Mouse (Mus musculus) macrophage (primary cell): ENCODE data around the gene Nkx1-2. TPM values are rescaled to one million over a fixed set of nuclear protein-coding genes. Genes with fewer than 3 reads are reported as not detected.

Source experiments
- H3K27ac ChIP-seq: fragments of 350-480 bp; formaldehyde crosslinking; 2 replicates; pipeline ENCODE4 v1.9.0; 2021
- H3K36me3 ChIP-seq: fragments of 350-480 bp; formaldehyde crosslinking; 2 replicates; pipeline ENCODE4 v1.9.0; 2021; ENCODE audit errors: inconsistent target
- H3K4me3 ChIP-seq: fragments of 350-480 bp; formaldehyde crosslinking; 2 replicates; pipeline ENCODE4 v1.9.0; 2021; ENCODE audit errors: inconsistent target
- H3K79me2 ChIP-seq: fragments of 350-480 bp; formaldehyde crosslinking; 2 replicates; pipeline ENCODE4 v1.9.0; 2021; ENCODE audit errors: inconsistent target
- WGBS: methylation state at CpG from one replicate; pipeline ENCODE4 v1.1.7; 2026; ENCODE audit warnings: inconsistent platforms; ENCODE audit not compliant: missing documents; 5-methylcytosine and 5-hydroxymethylcytosine counted together
- polyA plus RNA-seq: library from polyadenylated mRNA; stranded (reverse); fragments of 250-400 nt; gene quantifications from 3 replicates; pipeline ENCODE4 v1.2.4, GENCODE M21; 2018; ENCODE audit warnings: inconsistent platforms

Nkx1-2 gene
- polyA plus RNA-seq, 1 experiment from 2014 or later: not detected

- H3K27ac ChIP-seq: no peak overlapping the region
- 93% methylated on average over 5 of the region's 5 CpGs for WGBS
- H3K36me3 ChIP-seq: no peaks in the 10 kb centered on the region
- no peak overlapping the region for H3K4me3 ChIP-seq
- no peaks in the 10 kb centered on the region for H3K79me2 ChIP-seq
These were observed 17.7 kb upstream of the Nkx1-2 start for GRCm38 (mm10) chr7:132617021-132617564.

- H3K27ac ChIP-seq: no peak overlapping the region
- no peaks in the 10 kb centered on the region for H3K79me2 ChIP-seq
- no peak overlapping the region for H3K4me3 ChIP-seq
- H3K36me3 ChIP-seq: no peaks in the 10 kb centered on the region
- 96% methylated on average over 5 of the region's 6 CpGs for WGBS
These were observed 17.0 kb upstream of the Nkx1-2 start for GRCm38 (mm10) chr7:132616391-132616790.

GRCm38 (mm10) chr7:132615346-132615745 is 15.9 kb upstream of the Nkx1-2 start:
- 62% methylated on average over 2 of the region's 3 CpGs for WGBS

GRCm38 (mm10) chr7:132611530-132611929 is 12.1 kb upstream of the Nkx1-2 start:
- Histone ChIP-seq H3K27ac (no peak overlapping the region), H3K36me3 (no peaks in the 10 kb centered on the region), H3K4me3 (no peak overlapping the region), H3K79me2 (no peaks in the 10 kb centered on the region)
- WGBS: 99% methylated on average over 8 of the region's 8 CpGs

More at GRCm38 (mm10) chr7:132615346-132615745, 15.9 kb upstream of the Nkx1-2 start:
- Histone ChIP-seq H3K4me3 (no peak overlapping the region), H3K27ac (no peak overlapping the region), H3K36me3 (no peaks in the 10 kb centered on the region), H3K79me2 (no peaks in the 10 kb centered on the region)

GRCm38 (mm10) chr7:132610468-132611318 is 11.3 kb upstream of the Nkx1-2 start, which contains the start of gene Lhpp:
Gene Lhpp, plus strand, starts transcription at chr7:132610638.
- 9% methylated on average over 44 of the region's 44 CpGs for WGBS
- Histone ChIP-seq H3K36me3 (no peaks in the 10 kb centered on the region), H3K27ac (0 out of 2 replicates have a peak within 1 kb of the TSS, but pooled peaks have one; percentile 7), H3K4me3 (peak within 1 kb of the TSS; percentile 44), H3K79me2 (no peaks in the 10 kb centered on the region)

- Histone ChIP-seq H3K4me3 (no peak overlapping the region), H3K79me2 (no peaks in the 10 kb centered on the region), H3K27ac (no peak overlapping the region), H3K36me3 (no peaks in the 10 kb centered on the region)
- 98% methylated on average over 4 of the region's 4 CpGs for WGBS
These were observed 9.0 kb upstream of the Nkx1-2 start for GRCm38 (mm10) chr7:132608316-132609020.

GRCm38 (mm10) chr7:132605689-132606088 is 6.3 kb upstream of the Nkx1-2 start:
- Histone ChIP-seq H3K79me2 (no peaks in the 10 kb centered on the region), H3K4me3 (no peak overlapping the region), H3K27ac (no peak overlapping the region), H3K36me3 (no peaks in the 10 kb centered on the region)
- WGBS: 62% methylated on average over 5 of the region's 5 CpGs

- Histone ChIP-seq H3K4me3 (no peak overlapping the region), H3K79me2 (no peaks in the 10 kb centered on the region), H3K36me3 (no peaks in the 10 kb centered on the region), H3K27ac (no peak overlapping the region)
- WGBS: 97% methylated on average over 4 of the region's 4 CpGs
These were observed 5.3 kb upstream of the Nkx1-2 start for GRCm38 (mm10) chr7:132604720-132605119.

GRCm38 (mm10) chr7:132600926-132601325 is 1.5 kb upstream of the Nkx1-2 start:
- H3K79me2 ChIP-seq: no peaks in the 10 kb centered on the region
- H3K4me3 ChIP-seq: no peak overlapping the region
- no peaks in the 10 kb centered on the region for H3K36me3 ChIP-seq
- 26% methylated on average over 8 of the region's 8 CpGs for WGBS
- no peak overlapping the region for H3K27ac ChIP-seq

- no peak overlapping the region for H3K4me3 ChIP-seq
- no peaks in the 10 kb centered on the region for H3K36me3 ChIP-seq
- 4% methylated on average over 9 of the region's 9 CpGs for WGBS
- H3K27ac ChIP-seq: no peak overlapping the region
- no peaks in the 10 kb centered on the region for H3K79me2 ChIP-seq
These were observed 589 bp upstream of the Nkx1-2 start for GRCm38 (mm10) chr7:132600026-132600425.

- no peak overlapping the region for H3K27ac ChIP-seq
- H3K36me3 ChIP-seq: no peaks in the 10 kb centered on the region
- WGBS: 1% methylated on average over 60 of the region's 60 CpGs
- H3K79me2 ChIP-seq: no peaks in the 10 kb centered on the region
- H3K4me3 ChIP-seq: no peak overlapping the region
These were observed 2.0 kb downstream of the Nkx1-2 start for GRCm38 (mm10) chr7:132597251-132598041.

GRCm38 (mm10) chr7:132596557-132597250 is 2.7 kb downstream of the Nkx1-2 start:
- no peaks in the 10 kb centered on the region for H3K79me2 ChIP-seq
- no peak overlapping the region for H3K4me3 ChIP-seq
- 9% methylated on average over 26 of the region's 26 CpGs for WGBS
- H3K36me3 ChIP-seq: no peaks in the 10 kb centered on the region
- H3K27ac ChIP-seq: no peak overlapping the region

GRCm38 (mm10) chr7:132595787-132596186 is 3.6 kb downstream of the Nkx1-2 start:
- H3K79me2 ChIP-seq: no peaks in the 10 kb centered on the region
- H3K4me3 ChIP-seq: no peak overlapping the region
- 86% methylated on average over 3 of the region's 3 CpGs for WGBS
- H3K27ac ChIP-seq: no peak overlapping the region
- no peaks in the 10 kb centered on the region for H3K36me3 ChIP-seq

- H3K27ac ChIP-seq: no peak overlapping the region
- H3K36me3 ChIP-seq: no peaks in the 10 kb centered on the region
- no peaks in the 10 kb centered on the region for H3K79me2 ChIP-seq
- no peak overlapping the region for H3K4me3 ChIP-seq
- 95% methylated on average over 2 of the region's 2 CpGs for WGBS
These were observed 5.1 kb downstream of the Nkx1-2 start for GRCm38 (mm10) chr7:132594325-132594724.
